Mouse (Mus musculus): ENCODE measurements at regions not wholly inside any gene's neighbourhood (a gene's known extent, or its start where the extent isn't known, plus 50 kb on each side); places are given as distances from the start of the nearest gene placed in this dataset.

GRCm38 (mm10) chr9:67102578-67102977 is 53.4 kb upstream of the Tpm1 start:
- Histone ChIP-seq H3K9me3 (ENCODE audit: control insufficient read depth, low read length) (no peaks in the 10 kb centered on the region), H3K36me3 (ENCODE audit: control insufficient read depth, insufficient read depth, low read length) (no peaks in the 10 kb centered on the region), H3K27me3 (ENCODE audit: control insufficient read depth, insufficient read depth, low read length) (no peaks in the 10 kb centered on the region), H3K4me3 (ENCODE audit: low read depth, low read length) (no peak overlapping the region), H3K9ac (ENCODE audit: low read length) (no peak overlapping the region), H3K27ac (replicated peaks) (no peak overlapping the region), H3K4me2 (replicated peaks; ENCODE audit: low read depth) (no peak overlapping the region), H3K4me1 (replicated peaks; ENCODE audit: control insufficient read depth, insufficient read depth) (0 out of 2 replicates have a peak, but pooled peaks cover 2% of the 10 kb centered on the region)
- no peak for ATAC-seq (ENCODE audit: low FRiP score, low TSS enrichment)
- TF ChIP-seq EP300 (optimal IDR thresholded peaks at IDR 0.05) (no peak), CTCF (IDR thresholded peaks at IDR 0.05; ENCODE audit: low read depth) (no peak)
- DNase-seq (ENCODE audit: low spot score) = no peak
- WGBS = 63% methylated on average over 6 of the region's 6 CpGs

- Histone ChIP-seq H3K9ac (ENCODE audit: low read length) (no peak overlapping the region), H3K27ac (replicated peaks) (no peak overlapping the region), H3K4me1 (replicated peaks; ENCODE audit: control insufficient read depth, insufficient read depth) (0 out of 2 replicates have a peak, but pooled peaks cover 2% of the 10 kb centered on the region), H3K9me3 (ENCODE audit: control insufficient read depth, low read length) (no peaks in the 10 kb centered on the region), H3K4me2 (replicated peaks; ENCODE audit: low read depth) (no peak overlapping the region), H3K4me3 (ENCODE audit: low read depth, low read length) (no peak overlapping the region), H3K36me3 (ENCODE audit: control insufficient read depth, insufficient read depth, low read length) (no peaks in the 10 kb centered on the region), H3K27me3 (ENCODE audit: control insufficient read depth, insufficient read depth, low read length) (no peaks in the 10 kb centered on the region)
- no peak for DNase-seq (ENCODE audit: low spot score)
- no peak for TF ChIP-seq EP300 (optimal IDR thresholded peaks at IDR 0.05)
- TF ChIP-seq CTCF (IDR thresholded peaks at IDR 0.05; ENCODE audit: low read depth) = no peak
- WGBS = 45% methylated on average over 6 of the region's 6 CpGs
- no peak for ATAC-seq (ENCODE audit: low FRiP score, low TSS enrichment)
Measured at GRCm38 (mm10) chr9:67099471-67099870, 50.3 kb upstream of the Tpm1 start.

Data from stomach, postnatal 0 days (tissue).